Mouse (Mus musculus) ES-E14 (cell line): Measurements from ENCODE around the gene Bag5. TPM values are rescaled to one million over a fixed set of nuclear protein-coding genes. Genes with fewer than 3 reads are reported as not detected.

Source experiments
- DNase-seq: peaks from one replicate; pipeline ENCODE4 v3.0.0-alpha.2; 2013; ENCODE audit warnings: low read depth, low spot score
- H3K27ac ChIP-seq: 2 replicates; pipeline ENCODE4 v1.5.1; 2012; ENCODE audit warnings: low read depth, mild to moderate bottlenecking, low read length, moderate library complexity, mixed read lengths; ENCODE audit not compliant: poor library complexity, insufficient read depth, severe bottlenecking
- H3K36me3 ChIP-seq: 2 replicates; pipeline ENCODE4 v1.6.1; 2012; ENCODE audit warnings: mild to moderate bottlenecking, low read length, moderate library complexity, mixed read lengths; ENCODE audit not compliant: control insufficient read depth, poor library complexity, insufficient read depth, severe bottlenecking
- H3K4me1 ChIP-seq, 2 experiments: fragments of 150-350 bp in 1 of 2; sonication (generic) in 1 of 2; 2 replicates each; pipeline ENCODE4 v1.6.1; 2012; ENCODE audit warnings: low read length in 2 of 2, mild to moderate bottlenecking in 1 of 2, mixed read lengths in 1 of 2; ENCODE audit not compliant: control insufficient read depth in 2 of 2, insufficient read depth in 2 of 2, poor library complexity in 1 of 2
- H3K4me3 ChIP-seq, 2 experiments: fragments of 150-350 bp in 1 of 2; sonication (generic) in 1 of 2; 2 replicates each; pipeline ENCODE4 v1.5.1; 2012; ENCODE audit warnings: low read length in 2 of 2, low read depth in 1 of 2, mild to moderate bottlenecking in 1 of 2, mixed read lengths in 1 of 2; ENCODE audit not compliant: insufficient read depth in 1 of 2, poor library complexity in 1 of 2, severe bottlenecking in 1 of 2
- H3K9ac ChIP-seq: 2 replicates; pipeline ENCODE4 v1.6.1; 2012; ENCODE audit warnings: low read depth, mild to moderate bottlenecking, low read length, mixed read lengths; ENCODE audit not compliant: poor library complexity, insufficient read depth, severe bottlenecking
- H3K9me3 ChIP-seq: fragments of 150-350 bp; sonication (generic); 2 replicates; pipeline ENCODE4 v1.6.1; 2012; ENCODE audit warnings: low read depth, mild to moderate bottlenecking, low read length; ENCODE audit not compliant: control insufficient read depth, insufficient read depth
- CHD2 ChIP-seq: IDR thresholded peaks from 2 replicates; pipeline ENCODE4 v1.6.1; 2014; ENCODE audit warnings: mild to moderate bottlenecking, low read depth, low read length, inconsistent platforms
- HCFC1 ChIP-seq: IDR thresholded peaks from 2 replicates; pipeline ENCODE4 v1.6.1; 2012; ENCODE audit warnings: low read length, inconsistent platforms, borderline replicate concordance; ENCODE audit not compliant: insufficient read depth
- MAFK ChIP-seq: IDR thresholded peaks from 2 replicates; pipeline ENCODE4 v1.6.1; 2014; ENCODE audit warnings: mild to moderate bottlenecking, low read depth, low read length, inconsistent platforms; ENCODE audit not compliant: insufficient read depth
- ZC3H11A ChIP-seq: IDR thresholded peaks from 2 replicates; pipeline ENCODE4 v1.6.1; 2012; ENCODE audit warnings: low read depth, mild to moderate bottlenecking, inconsistent platforms, low read length, borderline replicate concordance
- ZNF384 ChIP-seq: IDR thresholded peaks from 2 replicates; pipeline ENCODE4 v1.6.1; 2012; ENCODE audit warnings: low read depth, low read length, inconsistent platforms
- in situ Hi-C, 2 experiments: fragments of 600-800 bp; cut with MboI; formaldehyde crosslinking; loops; one replicate each; pipeline ENCODE4 v1.15.1; 2025; ENCODE audit warnings: low sequenced_read_pairs in 2 of 2, inconsistent platforms in 1 of 2; ENCODE audit not compliant: unreplicated experiment in 2 of 2
- total RNA-seq: library from RNA; depleted of rRNA; stranded (reverse); fragments of 300-350 nt; gene quantifications from 2 replicates; pipeline ENCODE4 v1.2.3, GENCODE M21; 2012

Bag5 gene
- total RNA-seq, 1 experiment: 14.8 TPM

DNA sequence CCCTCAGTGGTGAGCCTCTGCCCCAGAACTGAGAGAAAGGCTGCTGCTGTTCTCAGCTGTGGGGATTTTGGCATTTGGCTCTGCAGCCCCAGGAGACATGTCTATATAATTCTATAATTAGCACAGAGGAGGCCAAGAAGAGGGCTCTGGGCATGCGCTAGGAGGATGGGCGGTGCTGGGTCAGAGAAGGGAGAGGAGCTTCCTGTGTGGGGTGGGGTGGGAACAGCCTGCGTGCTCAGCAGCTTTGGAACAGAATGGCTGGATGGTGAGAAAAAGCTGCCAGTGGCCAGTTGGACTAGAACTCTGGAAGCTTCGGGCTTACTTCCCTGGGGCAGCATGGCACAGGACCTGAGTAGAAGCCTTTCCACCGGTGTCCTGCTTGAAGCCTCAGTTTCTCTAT lies 33.0 kb upstream of the Bag5 start:
- Histone ChIP-seq H3K36me3 (no peaks in the 10 kb centered on the region), H3K4me1 (peaks cover 0 to 6% of the 10 kb centered on the region in 2 experiments; a peak in 1 of 4 replicates), H3K4me3 (no peak overlapping the region), H3K27ac (no peak overlapping the region), H3K9me3 (no peaks in the 10 kb centered on the region), H3K9ac (no peak overlapping the region)
- DNase-seq: no peak
- in situ Hi-C loops: no loop called here
- TF ChIP-seq CHD2 (no peak), ZNF384 (no peak), MAFK (no peak), ZC3H11A (no peak), HCFC1 (no peak)

DNA sequence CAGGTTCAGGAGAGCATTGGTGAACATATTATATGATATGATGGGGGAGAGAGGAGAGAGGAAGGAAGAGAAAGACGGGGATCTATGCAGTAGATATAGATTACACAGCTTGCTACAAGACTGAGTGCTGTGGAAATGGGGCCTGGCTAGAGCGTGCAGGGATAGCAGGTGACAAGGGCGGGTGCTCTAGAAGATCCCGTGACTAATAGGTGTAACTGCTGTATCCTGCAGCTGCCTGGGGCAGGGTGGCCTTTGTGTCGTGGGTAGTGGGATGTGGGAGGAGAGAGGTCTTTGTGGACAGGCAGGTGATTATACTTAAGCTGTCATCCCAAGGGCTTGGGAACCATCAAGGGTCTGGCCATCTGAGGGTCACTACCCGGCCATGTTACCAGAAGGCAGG lies 32.2 kb upstream of the Bag5 start:
- H3K9me3 ChIP-seq: no peaks in the 10 kb centered on the region
- in situ Hi-C loops: no loop called here
- no peak overlapping the region for H3K4me3 ChIP-seq
- H3K36me3 ChIP-seq: no peaks in the 10 kb centered on the region
- no peak for DNase-seq
- H3K9ac ChIP-seq: no peak overlapping the region
- no peak overlapping the region for H3K27ac ChIP-seq
- peaks cover 0 to 4% of the 10 kb centered on the region in 2 experiments; a peak in 1 of 4 replicates for H3K4me1 ChIP-seq
- TF ChIP-seq ZNF384 (no peak), ZC3H11A (no peak), HCFC1 (no peak), MAFK (no peak), CHD2 (no peak)

DNA sequence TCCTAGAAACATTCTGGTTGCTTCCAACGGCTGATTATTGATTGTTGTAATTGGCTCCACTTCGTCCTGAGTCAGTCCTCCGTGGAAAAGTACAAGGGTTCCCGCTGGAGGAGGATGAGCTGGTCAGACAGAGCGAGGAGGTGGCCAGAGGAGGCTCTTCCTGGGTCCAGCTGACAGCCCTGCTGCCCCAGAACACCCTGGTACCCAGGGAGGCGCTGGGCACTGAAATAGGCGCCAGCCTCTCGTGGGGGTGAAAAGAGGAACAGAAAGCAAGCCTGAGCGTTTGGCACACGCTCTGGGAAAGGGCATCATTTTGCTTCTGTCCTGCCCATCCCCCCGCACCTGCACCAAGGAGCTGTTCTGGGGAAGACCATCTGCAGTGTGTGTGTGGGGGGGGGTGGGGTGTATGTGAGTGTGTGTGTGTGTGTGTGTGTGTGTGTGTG lies 30.9 kb upstream of the Bag5 start:
- no peak overlapping the region for H3K27ac ChIP-seq
- TF ChIP-seq ZNF384 (no peak), MAFK (no peak), HCFC1 (no peak), CHD2 (no peak), ZC3H11A (no peak)
- no peak for DNase-seq
- peaks cover 0 to 3% of the 10 kb centered on the region in 2 experiments; a peak in 1 of 4 replicates for H3K4me1 ChIP-seq
- H3K9ac ChIP-seq: no peak overlapping the region
- no peaks in the 10 kb centered on the region for H3K9me3 ChIP-seq
- no peaks in the 10 kb centered on the region for H3K36me3 ChIP-seq
- no peak overlapping the region for H3K4me3 ChIP-seq
- in situ Hi-C loops: no loop called here

DNA sequence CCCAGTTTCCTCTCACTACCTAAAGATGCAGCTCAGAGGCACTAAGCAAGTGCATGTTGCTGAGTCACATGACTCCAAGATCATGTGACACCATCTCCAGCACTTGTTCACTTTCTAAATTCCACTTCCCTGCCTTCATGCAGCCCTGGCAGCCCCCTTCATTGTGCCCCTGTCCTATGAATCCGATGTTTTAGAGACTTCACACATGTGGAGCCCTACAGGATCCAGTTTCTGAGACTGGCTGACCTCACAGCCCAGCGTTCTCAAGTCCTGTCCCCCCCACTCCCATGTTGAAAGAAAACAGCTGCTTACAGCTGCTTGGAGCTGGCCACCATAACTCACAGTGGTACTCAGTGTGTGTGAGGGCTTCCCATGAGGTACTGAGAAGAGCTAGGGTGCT lies 30.4 kb upstream of the Bag5 start:
- in situ Hi-C loops: no loop called here

DNA sequence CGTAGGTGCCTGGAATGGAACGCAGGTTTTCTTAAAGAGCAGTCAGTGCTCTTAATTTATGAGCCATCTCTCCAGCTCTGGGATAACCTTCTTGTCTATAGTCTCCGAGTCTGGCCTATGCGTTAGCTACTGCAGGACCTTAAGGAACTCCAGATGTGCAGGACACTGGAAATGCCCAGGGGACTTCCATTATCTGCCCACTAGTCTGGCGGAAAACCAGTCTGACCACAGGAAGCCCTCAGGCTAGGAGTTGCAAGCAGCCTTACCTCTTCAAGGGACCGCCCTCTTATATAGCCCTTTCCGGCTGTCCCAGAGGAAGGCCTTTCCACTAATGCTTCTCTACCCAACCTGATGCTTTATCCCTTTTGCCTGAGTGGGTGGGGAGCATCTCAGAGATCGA lies 28.3 kb upstream of the Bag5 start:
- H3K9me3 ChIP-seq: no peaks in the 10 kb centered on the region
- no peak for DNase-seq
- H3K9ac ChIP-seq: no peak overlapping the region
- H3K36me3 ChIP-seq: no peaks in the 10 kb centered on the region
- H3K4me1 ChIP-seq: peaks cover 0 to 2% of the 10 kb centered on the region in 2 experiments; a peak in 1 of 4 replicates
- no peak overlapping the region for H3K27ac ChIP-seq
- TF ChIP-seq HCFC1 (no peak), ZNF384 (no peak), CHD2 (no peak), ZC3H11A (no peak), MAFK (no peak)
- H3K4me3 ChIP-seq: no peak overlapping the region
- in situ Hi-C loops: no loop called here

More for the DNA sequence above, 30.4 kb upstream of the Bag5 start:
- no peak overlapping the region for H3K27ac ChIP-seq
- no peak overlapping the region for H3K4me3 ChIP-seq
- no peak for DNase-seq
- H3K9me3 ChIP-seq: no peaks in the 10 kb centered on the region
- H3K4me1 ChIP-seq: peaks cover 0 to 3% of the 10 kb centered on the region in 2 experiments; a peak in 1 of 4 replicates
- no peaks in the 10 kb centered on the region for H3K36me3 ChIP-seq
- no peak overlapping the region for H3K9ac ChIP-seq
- no peak for TF ChIP-seq ZC3H11A
- TF ChIP-seq ZNF384: no peak
- TF ChIP-seq MAFK: no peak
- no peak for TF ChIP-seq CHD2
- TF ChIP-seq HCFC1: no peak
